Mouse (Mus musculus) limb, embryonic 14.5 days (tissue): ENCODE data around the gene Adgre1. TPM values are rescaled to one million over a fixed set of nuclear protein-coding genes. Genes with fewer than 3 reads are reported as not detected.

Experiments
- ATAC-seq: fragments of 200-750 bp; cut with Nextera tagmentation; 2 replicates; pipeline ENCODE4 v1.8.0; 2017; ENCODE audit warnings: low read depth, moderate number of reproducible peaks, moderate TSS enrichment; ENCODE audit not compliant: low FRiP score
- DNase-seq: peaks from one replicate; pipeline ENCODE4 v3.0.0-alpha.2; 2015; ENCODE audit warnings: low spot score
- H3K27ac ChIP-seq: fragments of 300-500 bp; sonication (generic); replicated peaks from 2 replicates; pipeline ENCODE4 v1.5.1; 2014; ENCODE audit warnings: low read depth, mild to moderate bottlenecking, low read length, moderate library complexity, mixed read lengths
- H3K27me3 ChIP-seq: fragments of 300-500 bp; sonication (generic); 2 replicates; pipeline ENCODE4 v1.6.1; 2014; ENCODE audit warnings: low read length, mixed read lengths; ENCODE audit not compliant: control insufficient read depth, insufficient read depth
- H3K36me3 ChIP-seq: fragments of 300-500 bp; sonication (generic); 2 replicates; pipeline ENCODE4 v1.6.1; 2014; ENCODE audit warnings: mild to moderate bottlenecking, low read length, moderate library complexity, mixed read lengths; ENCODE audit not compliant: control insufficient read depth, insufficient read depth
- H3K4me1 ChIP-seq: fragments of 300-500 bp; sonication (generic); 2 replicates; pipeline ENCODE4 v1.6.1; 2014; ENCODE audit warnings: antibody characterized with exemption, low read length, mixed read lengths; ENCODE audit not compliant: control insufficient read depth, insufficient read depth
- H3K4me2 ChIP-seq: fragments of 300-500 bp; sonication (generic); replicated peaks from 2 replicates; pipeline ENCODE4 v1.6.1; 2014; ENCODE audit warnings: low read depth, mild to moderate bottlenecking, low read length, moderate library complexity; ENCODE audit not compliant: severe bottlenecking
- H3K4me3 ChIP-seq: fragments of 300-500 bp; sonication (generic); replicated peaks from 2 replicates; pipeline ENCODE4 v1.5.1; 2014; ENCODE audit warnings: low read length
- H3K9ac ChIP-seq: fragments of 300-500 bp; sonication (generic); 2 replicates; pipeline ENCODE4 v1.6.1; 2014; ENCODE audit warnings: mild to moderate bottlenecking, low read depth, low read length, moderate library complexity; ENCODE audit not compliant: severe bottlenecking
- H3K9me3 ChIP-seq: fragments of 300-500 bp; sonication (generic); 2 replicates; pipeline ENCODE4 v1.6.1; 2016; ENCODE audit warnings: low read length; ENCODE audit not compliant: control insufficient read depth
- POLR2A ChIP-seq: fragments of 200-500 bp; IDR thresholded peaks from 2 replicates; pipeline ENCODE4 v1.8.0; 2012; ENCODE audit warnings: inconsistent platforms, mild to moderate bottlenecking, moderate library complexity, borderline replicate concordance; ENCODE audit not compliant: insufficient read depth, insufficient read length; ENCODE audit errors: extremely low read depth
- WGBS: fragments of 180-500 bp; shearing (Covaris S2); extraction: QIAGEN DNeasy Blood & Tissue Kit; methylation state at CpG from one replicate; pipeline ENCODE4 v1.1.7; 2014; 5-methylcytosine and 5-hydroxymethylcytosine counted together
- polyA plus RNA-seq, 2 experiments: library from polyadenylated mRNA; depleted of rRNA in 1 of 2; stranded (reverse) in 1 of 2; unstranded in 1 of 2; fragments of >200 nt; fragmentation: Nextera tagmentation in 1 of 2; extraction: Ambion mirVana in 1 of 2; gene quantifications; 2 replicates each; pipeline versions ENCODE4 v1.2.1 to v1.2.3; 2012 to 2014

Gene Adgre1
- polyA plus RNA-seq, 2 experiments = 7.5 to 10.8 TPM

DNA sequence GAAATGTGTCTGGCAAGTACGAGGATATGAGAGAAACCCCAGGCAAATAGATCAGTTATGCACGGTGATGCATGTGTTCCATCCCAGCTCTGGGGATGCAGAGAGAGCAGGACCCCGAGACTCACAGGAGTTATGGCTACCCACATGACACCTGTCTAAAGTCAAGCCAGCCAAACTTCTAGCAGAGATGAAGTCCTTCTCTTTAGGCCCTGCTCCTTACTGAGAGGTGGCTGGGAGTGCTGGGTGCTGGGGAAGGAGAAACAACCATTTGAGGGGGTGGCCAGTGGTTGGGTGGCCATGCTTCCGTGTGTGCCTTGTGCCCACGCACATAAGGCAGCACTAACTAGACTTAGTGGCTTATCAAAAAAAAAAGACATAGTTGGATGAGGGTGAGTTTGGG lies 8.3 kb upstream of the Adgre1 start:
- no peak for ATAC-seq
- Histone ChIP-seq H3K4me2 (no peak overlapping the region), H3K27me3 (no peaks in the 10 kb centered on the region), H3K36me3 (no peaks in the 10 kb centered on the region), H3K27ac (no peak overlapping the region), H3K9ac (no peak overlapping the region), H3K4me1 (no peaks in the 10 kb centered on the region), H3K4me3 (no peak overlapping the region), H3K9me3 (no peaks in the 10 kb centered on the region)
- TF ChIP-seq POLR2A = no peak
- no peak for DNase-seq
- WGBS = 86% methylated on average over 5 of the region's 5 CpGs

DNA sequence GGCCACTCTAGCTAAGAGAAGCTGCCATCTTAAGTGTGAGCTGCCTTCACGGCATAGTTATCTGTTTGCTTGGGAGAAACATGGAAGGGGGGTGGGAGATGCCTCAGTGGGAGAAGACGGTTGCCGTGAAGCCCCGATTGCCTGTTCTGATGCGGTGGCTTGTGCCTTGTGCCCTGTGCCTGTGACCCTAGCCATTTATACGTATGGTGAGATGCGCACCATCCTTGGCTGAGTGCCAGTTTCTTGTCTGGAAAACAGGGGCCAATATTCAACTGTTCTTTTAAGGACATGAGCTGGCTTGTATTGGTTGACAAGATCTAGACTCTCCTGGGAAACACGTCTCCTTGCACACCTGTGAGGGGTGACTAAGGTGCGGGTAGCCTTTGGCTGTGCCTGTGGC lies 7.4 kb upstream of the Adgre1 start:
- H3K9me3 ChIP-seq = no peaks in the 10 kb centered on the region
- WGBS = 83% methylated on average over 9 of the region's 9 CpGs
- no peak overlapping the region for H3K4me3 ChIP-seq

DNA sequence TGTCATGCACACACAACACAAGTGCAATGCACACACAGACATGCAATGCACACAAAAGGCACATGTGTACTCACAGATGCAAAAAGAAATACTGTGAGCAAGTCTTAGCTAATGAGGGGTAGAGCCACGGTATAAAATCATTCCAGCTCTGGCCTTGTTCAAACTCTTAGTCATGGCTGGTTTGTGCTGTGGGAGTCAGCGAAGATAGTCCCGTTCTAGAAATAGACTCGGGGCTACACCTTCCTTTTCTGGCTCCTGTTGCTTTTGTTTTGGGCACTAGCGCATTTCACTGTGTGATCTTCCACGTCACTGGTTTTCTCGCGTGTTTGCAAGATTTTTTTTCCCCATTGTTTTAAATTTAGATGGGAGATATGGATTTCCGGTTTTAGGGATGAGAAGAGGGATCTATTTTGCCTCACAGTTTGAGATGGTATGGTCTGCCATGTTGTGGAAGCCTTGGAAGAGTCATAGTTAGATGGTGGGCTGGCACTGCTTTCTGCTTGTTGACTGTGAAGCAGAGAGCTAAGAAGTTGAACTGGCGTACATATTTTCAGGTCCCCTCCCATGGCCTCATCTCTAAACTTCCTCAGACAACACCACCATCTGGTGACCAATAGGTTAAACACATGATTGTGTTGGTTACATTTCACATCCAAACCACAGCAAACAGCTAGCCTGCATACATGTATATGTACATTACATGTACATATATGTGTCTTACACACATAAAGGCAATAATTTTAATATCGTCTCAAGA lies 1.2 kb downstream of the Adgre1 start:
- Histone ChIP-seq H3K4me1 (no peaks in the 10 kb centered on the region), H3K4me3 (no peak overlapping the region), H3K9ac (no peak overlapping the region), H3K27me3 (no peaks in the 10 kb centered on the region), H3K36me3 (no peaks in the 10 kb centered on the region), H3K27ac (no peak overlapping the region), H3K4me2 (no peak overlapping the region), H3K9me3 (no peaks in the 10 kb centered on the region)
- no peak for TF ChIP-seq POLR2A
- no peak for ATAC-seq
- no peak for DNase-seq
- WGBS = 85% methylated on average over 11 of the region's 11 CpGs

More for the DNA sequence above, 7.4 kb upstream of the Adgre1 start:
- Histone ChIP-seq H3K27me3 (no peaks in the 10 kb centered on the region), H3K27ac (no peak overlapping the region), H3K9ac (no peak overlapping the region), H3K4me2 (no peak overlapping the region), H3K4me1 (no peaks in the 10 kb centered on the region), H3K36me3 (no peaks in the 10 kb centered on the region)
- no peak for ATAC-seq
- TF ChIP-seq POLR2A = no peak
- no peak for DNase-seq

Other genes starting within 250 kb of the Adgre1 start
- gene Cd70, start 208.9 kb upstream of the Adgre1 start, polyA plus RNA-seq (2012; rRNA removed) = not detected in 2 replicates
- gene Cd70, start 208.9 kb upstream of the Adgre1 start, polyA plus RNA-seq (2014; fragmentation: Nextera tagmentation; extraction: Ambion mirVana) = not detected in 2 replicates
- gene Tnfsf14, start 164.5 kb upstream of the Adgre1 start, polyA plus RNA-seq (2012; rRNA removed) = 0.17 and 0.20 TPM in 2 replicates
- gene Tnfsf14, start 164.5 kb upstream of the Adgre1 start, polyA plus RNA-seq (2014; fragmentation: Nextera tagmentation; extraction: Ambion mirVana) = not detected in 2 replicates
- gene C3, start 130.6 kb upstream of the Adgre1 start, polyA plus RNA-seq (2012; rRNA removed) = 0.85 and 1.6 TPM in 2 replicates
- gene C3, start 130.6 kb upstream of the Adgre1 start, polyA plus RNA-seq (2014; fragmentation: Nextera tagmentation; extraction: Ambion mirVana) = 0.46 and 0.52 TPM in 2 replicates
- gene Gpr108, start 110.2 kb upstream of the Adgre1 start, polyA plus RNA-seq (2012; rRNA removed) = 36.4 and 42.7 TPM in 2 replicates
- 39.6 and 40.8 TPM in 2 replicates for gene Gpr108, start 110.2 kb upstream of the Adgre1 start, polyA plus RNA-seq (2014; fragmentation: Nextera tagmentation; extraction: Ambion mirVana)
- gene Trip10, start 109.2 kb upstream of the Adgre1 start, polyA plus RNA-seq (2012; rRNA removed) = 40.5 and 46.9 TPM in 2 replicates
- 27.1 and 29.8 TPM in 2 replicates for gene Trip10, start 109.2 kb upstream of the Adgre1 start, polyA plus RNA-seq (2014; fragmentation: Nextera tagmentation; extraction: Ambion mirVana)
- 2.6 and 3.3 TPM in 2 replicates for gene Vav1, start 79.6 kb upstream of the Adgre1 start, polyA plus RNA-seq (2012; rRNA removed)
- gene Vav1, start 79.6 kb upstream of the Adgre1 start, polyA plus RNA-seq (2014; fragmentation: Nextera tagmentation; extraction: Ambion mirVana) = 3.8 and 4.6 TPM in 2 replicates
- gene Vmn2r120, start 186.8 kb downstream of the Adgre1 start, polyA plus RNA-seq (2012; rRNA removed) = not detected in 2 replicates
- not detected in 2 replicates for gene Vmn2r120, start 186.8 kb downstream of the Adgre1 start, polyA plus RNA-seq (2014; fragmentation: Nextera tagmentation; extraction: Ambion mirVana)